Mouse (Mus musculus) hindbrain, embryonic 14.5 days (tissue): Measurements from ENCODE around the gene Gm21983. TPM values are rescaled to one million over a fixed set of nuclear protein-coding genes. Genes with fewer than 3 reads are reported as not detected.

Experiments used
- ATAC-seq: fragments of 200-750 bp; cut with Nextera tagmentation; 2 replicates; pipeline ENCODE4 v1.8.0; 2017; ENCODE audit warnings: moderate number of reproducible peaks, mild to moderate bottlenecking, moderate TSS enrichment, moderate library complexity; ENCODE audit not compliant: low FRiP score
- DNase-seq: peaks from one replicate; pipeline ENCODE4 v3.0.0-alpha.2; 2015; ENCODE audit warnings: low spot score
- H3K27ac ChIP-seq: fragments of 300-500 bp; sonication (generic); 2 replicates; pipeline ENCODE4 v1.5.1; 2014; ENCODE audit warnings: mild to moderate bottlenecking, moderate library complexity
- H3K27me3 ChIP-seq: fragments of 300-500 bp; sonication (generic); 2 replicates; pipeline ENCODE4 v1.6.1; 2014; ENCODE audit warnings: mild to moderate bottlenecking, low read length, mixed read lengths; ENCODE audit not compliant: control insufficient read depth, insufficient read depth
- H3K36me3 ChIP-seq: fragments of 300-500 bp; sonication (generic); replicated peaks from 2 replicates; pipeline ENCODE4 v1.6.1; 2014; ENCODE audit not compliant: control insufficient read depth, insufficient read depth
- H3K4me1 ChIP-seq: fragments of 300-500 bp; sonication (generic); replicated peaks from 2 replicates; pipeline ENCODE4 v1.6.1; 2014; ENCODE audit warnings: antibody characterized with exemption, low read length, mixed read lengths; ENCODE audit not compliant: control insufficient read depth, insufficient read depth
- H3K4me2 ChIP-seq: fragments of 300-500 bp; sonication (generic); replicated peaks from 2 replicates; pipeline ENCODE4 v1.6.1; 2014; ENCODE audit warnings: mild to moderate bottlenecking, moderate library complexity
- H3K4me3 ChIP-seq: fragments of 300-500 bp; sonication (generic); replicated peaks from 2 replicates; pipeline ENCODE4 v1.5.1; 2014; ENCODE audit warnings: mild to moderate bottlenecking, low read length
- H3K9ac ChIP-seq: fragments of 300-500 bp; sonication (generic); 2 replicates; pipeline ENCODE4 v1.6.1; 2014
- H3K9me3 ChIP-seq: fragments of 300-500 bp; sonication (generic); 2 replicates; pipeline ENCODE4 v1.6.1; 2016; ENCODE audit warnings: low read length; ENCODE audit not compliant: control insufficient read depth
- WGBS: fragments of 180-500 bp; shearing (Covaris S2); extraction: QIAGEN DNeasy Blood & Tissue Kit; methylation state at CpG from one replicate; pipeline ENCODE4 v1.1.7; 2014; 5-methylcytosine and 5-hydroxymethylcytosine counted together
- polyA plus RNA-seq: library from polyadenylated mRNA; unstranded; fragments of >200 nt; fragmentation: Nextera tagmentation; extraction: Ambion mirVana; gene quantifications from 2 replicates; pipeline ENCODE4 v1.2.1, GENCODE M21; 2014

Gene Gm21983
- not detected in 2 replicates for polyA plus RNA-seq

GRCm38 (mm10) chr7:27180837-27181695 lies at the start of gene Gm21983, which contains the start of gene Mia:
Gene Gm21983, minus strand, starts transcription at chr7:27181086.
Gene Mia, minus strand, starts transcription at chr7:27181157.
- peak within 1 kb of the TSS; percentile 49 for H3K4me2 ChIP-seq
- 65% methylated on average over 14 of the region's 14 CpGs for WGBS
- ATAC-seq (no peak), DNase-seq (no peak)
- 0 out of 2 replicates have a peak within 1 kb of the TSS, but pooled peaks have one; percentile 2 for H3K4me3 ChIP-seq
- no peaks in the 10 kb centered on the region for H3K9me3 ChIP-seq
- no peaks in the 10 kb centered on the region for H3K27me3 ChIP-seq
- peak within 1 kb of the TSS; percentile 81 for H3K27ac ChIP-seq
- H3K9ac ChIP-seq, result 0 out of 2 replicates have a peak within 1 kb of the TSS, but pooled peaks have one; percentile 16
- H3K4me1 ChIP-seq, result peaks cover 13% of the 10 kb centered on the region
- H3K36me3 ChIP-seq, result peaks cover 33% of the 10 kb centered on the region

- H3K4me3 ChIP-seq, result peak overlapping the region; percentile 54
- H3K27ac ChIP-seq, result peak overlapping the region; percentile 81
- H3K4me2 ChIP-seq, result peak overlapping the region; percentile 92
- peaks cover 48% of the 10 kb centered on the region for H3K4me1 ChIP-seq
- ATAC-seq (no peak), DNase-seq (no peak)
- peak overlapping the region; percentile 71 for H3K9ac ChIP-seq
- H3K36me3 ChIP-seq, result 0 out of 2 replicates have a peak, but pooled peaks cover 2% of the 10 kb centered on the region
- H3K27me3 ChIP-seq, result no peaks in the 10 kb centered on the region
- H3K9me3 ChIP-seq, result no peaks in the 10 kb centered on the region
- WGBS, result 15% methylated on average over 6 of the region's 6 CpGs
Measured at GRCm38 (mm10) chr7:27228865-27229264, 48.0 kb upstream of the Gm21983 start.

GRCm38 (mm10) chr7:27228281-27228821 lies 47.5 kb upstream of the Gm21983 start, which contains the start of gene Itpkc:
Gene Itpkc, minus strand, starts transcription at chr7:27228661.
- under 1% methylated on average over 49 of the region's 49 CpGs for WGBS
- DNase-seq, result peak; percentile 97
- peak; percentile 82 for ATAC-seq
- H3K4me1 ChIP-seq, result peaks cover 46% of the 10 kb centered on the region
- 0 out of 2 replicates have a peak, but pooled peaks cover 2% of the 10 kb centered on the region for H3K36me3 ChIP-seq
- H3K4me2 ChIP-seq, result peak within 1 kb of the TSS; percentile 92
- H3K27me3 ChIP-seq, result no peaks in the 10 kb centered on the region
- H3K9me3 ChIP-seq, result no peaks in the 10 kb centered on the region
- H3K27ac ChIP-seq, result peak within 1 kb of the TSS; percentile 81
- H3K9ac ChIP-seq, result peak within 1 kb of the TSS; percentile 71
- H3K4me3 ChIP-seq, result peak within 1 kb of the TSS; percentile 54

GRCm38 (mm10) chr7:27227676-27228075 lies 46.8 kb upstream of the Gm21983 start:
- 2% methylated on average over 10 of the region's 10 CpGs for WGBS
- peak overlapping the region; percentile 54 for H3K4me3 ChIP-seq
- no peak for DNase-seq
- peak overlapping the region; percentile 92 for H3K4me2 ChIP-seq
- peak overlapping the region; percentile 81; the same call in 1 of the 2 replicates for H3K27ac ChIP-seq
- peak overlapping the region; percentile 71 for H3K9ac ChIP-seq
- peaks cover 45% of the 10 kb centered on the region for H3K4me1 ChIP-seq
- ATAC-seq, result peak; percentile 10; the same call in 1 of the 2 replicates
- H3K36me3 ChIP-seq, result peaks cover 6% of the 10 kb centered on the region; the same call in 1 of the 2 replicates
- no peaks in the 10 kb centered on the region for H3K9me3 ChIP-seq
- no peaks in the 10 kb centered on the region for H3K27me3 ChIP-seq

- H3K4me1 ChIP-seq, result peaks cover 45% of the 10 kb centered on the region
Measured at GRCm38 (mm10) chr7:27227276-27227675, 46.4 kb upstream of the Gm21983 start.

GRCm38 (mm10) chr7:27224877-27225575 lies 44.1 kb upstream of the Gm21983 start:
- ATAC-seq, result no peak
- Histone ChIP-seq H3K36me3 (peaks cover 15% of the 10 kb centered on the region), H3K4me2 (peak overlapping the region; percentile 92), H3K9ac (peak overlapping the region; percentile 71), H3K4me3 (peak overlapping the region; percentile 54), H3K9me3 (no peaks in the 10 kb centered on the region), H3K27me3 (no peaks in the 10 kb centered on the region), H3K4me1 (peaks cover 45% of the 10 kb centered on the region), H3K27ac (no peak overlapping the region)
- WGBS, result 71% methylated on average over 11 of the region's 11 CpGs
- no peak for DNase-seq

More at GRCm38 (mm10) chr7:27227276-27227675, 46.4 kb upstream of the Gm21983 start:
- ATAC-seq, result no peak
- 35% methylated on average over 9 of the region's 9 CpGs for WGBS
- Histone ChIP-seq H3K27ac (no peak overlapping the region), H3K4me3 (peak overlapping the region; percentile 54), H3K36me3 (peaks cover 6% of the 10 kb centered on the region; the same call in 1 of the 2 replicates), H3K27me3 (no peaks in the 10 kb centered on the region), H3K9ac (peak overlapping the region; percentile 71), H3K9me3 (no peaks in the 10 kb centered on the region), H3K4me2 (peak overlapping the region; percentile 92)
- DNase-seq, result no peak

GRCm38 (mm10) chr7:27222538-27222937 lies 41.7 kb upstream of the Gm21983 start:
- H3K27me3 ChIP-seq, result no peaks in the 10 kb centered on the region
- WGBS, result 92% methylated on average over 1 of the region's 1 CpGs
- DNase-seq (no peak), ATAC-seq (no peak)
- peaks cover 37% of the 10 kb centered on the region for H3K36me3 ChIP-seq
- no peak overlapping the region for H3K4me2 ChIP-seq
- no peaks in the 10 kb centered on the region for H3K9me3 ChIP-seq
- no peak overlapping the region for H3K4me3 ChIP-seq
- peaks cover 40% of the 10 kb centered on the region for H3K4me1 ChIP-seq
- H3K9ac ChIP-seq, result no peak overlapping the region
- no peak overlapping the region for H3K27ac ChIP-seq

GRCm38 (mm10) chr7:27221939-27222338 lies 41.1 kb upstream of the Gm21983 start:
- DNase-seq (no peak), ATAC-seq (no peak)
- peaks cover 43% of the 10 kb centered on the region for H3K36me3 ChIP-seq
- H3K4me3 ChIP-seq, result no peak overlapping the region
- WGBS, result 87% methylated on average over 6 of the region's 6 CpGs
- no peaks in the 10 kb centered on the region for H3K27me3 ChIP-seq
- no peak overlapping the region for H3K4me2 ChIP-seq
- no peak overlapping the region for H3K27ac ChIP-seq
- peaks cover 34% of the 10 kb centered on the region for H3K4me1 ChIP-seq
- H3K9me3 ChIP-seq, result no peaks in the 10 kb centered on the region
- H3K9ac ChIP-seq, result no peak overlapping the region
